Mouse (Mus musculus) erythroblast, embryonic 14.5 days (primary cell): ENCODE data around the gene Daw1.

Experiments
- GATA1 ChIP-seq: IDR thresholded peaks from 2 replicates; pipeline ENCODE4 v1.6.1; 2012; ENCODE audit warnings: low read length, inconsistent platforms, mixed read lengths
- TAL1 ChIP-seq: IDR thresholded peaks from 3 replicates; pipeline ENCODE4 v1.6.1; 2012; ENCODE audit warnings: low read length, inconsistent platforms, mixed read lengths

GRCm38 (mm10) chr1:83110992-83111391, 48.6 kb upstream of the Daw1 start:
- TF ChIP-seq GATA1 (no peak), TAL1 (no peak)
